Mouse (Mus musculus) embryonic facial prominence, embryonic 11.5 days (tissue): ENCODE results near the gene Mbtd1. TPM values are rescaled to one million over a fixed set of nuclear protein-coding genes. Genes with fewer than 3 reads are reported as not detected.

Experiments
- ATAC-seq: fragments of 200-750 bp; cut with Nextera tagmentation; replicated peaks from 2 replicates; pipeline ENCODE4 v1.8.0; 2017; ENCODE audit warnings: low read depth; ENCODE audit not compliant: insufficient number of reproducible peaks, low FRiP score, low TSS enrichment
- DNase-seq: peaks from one replicate; pipeline ENCODE4 v3.0.0-alpha.2; 2015; ENCODE audit warnings: low spot score
- H3K27ac ChIP-seq: fragments of 300-500 bp; sonication (generic); replicated peaks from 2 replicates; pipeline ENCODE4 v1.5.1; 2014; ENCODE audit warnings: mild to moderate bottlenecking, low read depth, low read length, control low read depth
- H3K27me3 ChIP-seq: fragments of 300-500 bp; sonication (generic); 2 replicates; pipeline ENCODE4 v1.6.1; 2014; ENCODE audit warnings: mild to moderate bottlenecking, low read length, moderate library complexity, mixed read lengths; ENCODE audit not compliant: control insufficient read depth, insufficient read depth
- H3K36me3 ChIP-seq: fragments of 300-500 bp; sonication (generic); replicated peaks from 2 replicates; pipeline ENCODE4 v1.6.1; 2014; ENCODE audit warnings: low read depth, mild to moderate bottlenecking, low read length, moderate library complexity, mixed read lengths; ENCODE audit not compliant: control insufficient read depth, insufficient read depth
- H3K4me1 ChIP-seq: fragments of 300-500 bp; sonication (generic); 2 replicates; pipeline ENCODE4 v1.6.1; 2014; ENCODE audit warnings: low read length, mixed read lengths; ENCODE audit not compliant: control insufficient read depth, insufficient read depth
- H3K4me2 ChIP-seq: fragments of 300-500 bp; sonication (generic); 2 replicates; pipeline ENCODE4 v1.6.1; 2014; ENCODE audit warnings: low read depth, mild to moderate bottlenecking, control low read depth, low read length, moderate library complexity
- H3K4me3 ChIP-seq: fragments of 300-500 bp; sonication (generic); 2 replicates; pipeline ENCODE4 v1.5.1; 2014; ENCODE audit warnings: low read depth, low read length, control low read depth
- H3K9ac ChIP-seq: fragments of 300-500 bp; sonication (generic); replicated peaks from 2 replicates; pipeline ENCODE4 v1.6.1; 2014; ENCODE audit warnings: mild to moderate bottlenecking, control low read depth, low read length
- H3K9me3 ChIP-seq: fragments of 300-500 bp; sonication (generic); replicated peaks from 2 replicates; pipeline ENCODE4 v1.6.1; 2016; ENCODE audit warnings: mild to moderate bottlenecking, low read length, inconsistent platforms, mixed read lengths; ENCODE audit not compliant: control insufficient read depth
- WGBS: fragments of 180-500 bp; shearing (Covaris S2); extraction: QIAGEN DNeasy Blood & Tissue Kit; methylation state at CpG from one replicate; pipeline ENCODE4 v1.1.7; 2014; 5-methylcytosine and 5-hydroxymethylcytosine counted together
- polyA plus RNA-seq: library from polyadenylated mRNA; unstranded; fragments of >200 nt; fragmentation: Nextera tagmentation; extraction: Ambion mirVana; gene quantifications from 2 replicates; pipeline ENCODE4 v1.2.1, GENCODE M21; 2014

The Mbtd1 gene
- 29.1 and 31.3 TPM in 2 replicates for polyA plus RNA-seq

- WGBS = under 1% methylated on average over 80 of the region's 83 CpGs
- peak within 1 kb of the TSS; percentile 93 for H3K27ac ChIP-seq
Measured at GRCm38 (mm10) chr11:93885572-93886410, at the start of gene Mbtd1, which contains the start of gene Utp18. Mbtd1 (plus strand) TSS chr11:93885852. Utp18 (minus strand) TSS chr11:93885766.

GRCm38 (mm10) chr11:93847342-93847741 lies 38.3 kb upstream of the Mbtd1 start:
- Histone ChIP-seq H3K4me1 (no peaks in the 10 kb centered on the region), H3K9ac (no peak overlapping the region), H3K4me2 (no peak overlapping the region), H3K27ac (no peak overlapping the region), H3K4me3 (no peak overlapping the region), H3K27me3 (no peaks in the 10 kb centered on the region), H3K9me3 (no peaks in the 10 kb centered on the region), H3K36me3 (no peaks in the 10 kb centered on the region)
- DNase-seq = no peak
- ATAC-seq = no peak
- WGBS = 18% methylated on average over 2 of the region's 2 CpGs

More at GRCm38 (mm10) chr11:93885572-93886410, at the start of gene Mbtd1, which contains the start of gene Utp18:
- H3K4me1 ChIP-seq = no peaks in the 10 kb centered on the region
- H3K27me3 ChIP-seq = no peaks in the 10 kb centered on the region
- peak within 1 kb of the TSS; percentile 91 for H3K4me3 ChIP-seq
- ATAC-seq (peak; percentile 97), DNase-seq (peak; percentile 97)
- peak within 1 kb of the TSS; percentile 79 for H3K4me2 ChIP-seq
- no peaks in the 10 kb centered on the region for H3K36me3 ChIP-seq
- H3K9me3 ChIP-seq = no peaks in the 10 kb centered on the region
- peak within 1 kb of the TSS; percentile 90 for H3K9ac ChIP-seq

- no peak for DNase-seq
- no peak overlapping the region for H3K9ac ChIP-seq
- H3K4me1 ChIP-seq = no peaks in the 10 kb centered on the region
- H3K4me3 ChIP-seq = no peak overlapping the region
- ATAC-seq = no peak
- H3K36me3 ChIP-seq = no peaks in the 10 kb centered on the region
- no peaks in the 10 kb centered on the region for H3K9me3 ChIP-seq
- H3K4me2 ChIP-seq = no peak overlapping the region
- WGBS = 76% methylated on average over 3 of the region's 3 CpGs
- no peak overlapping the region for H3K27ac ChIP-seq
- no peaks in the 10 kb centered on the region for H3K27me3 ChIP-seq
Measured at GRCm38 (mm10) chr11:93852546-93852945, 33.1 kb upstream of the Mbtd1 start.

GRCm38 (mm10) chr11:93856284-93856955 lies 29.2 kb upstream of the Mbtd1 start:
- Histone ChIP-seq H3K4me1 (no peaks in the 10 kb centered on the region), H3K36me3 (no peaks in the 10 kb centered on the region), H3K4me2 (no peak overlapping the region), H3K27ac (no peak overlapping the region), H3K4me3 (no peak overlapping the region), H3K9me3 (no peaks in the 10 kb centered on the region), H3K9ac (no peak overlapping the region), H3K27me3 (no peaks in the 10 kb centered on the region)
- DNase-seq = peak; percentile 86
- WGBS = 6% methylated on average over 6 of the region's 6 CpGs
- ATAC-seq = no peak

- WGBS = 87% methylated on average over 1 of the region's 1 CpGs
- Histone ChIP-seq H3K4me1 (no peaks in the 10 kb centered on the region), H3K36me3 (no peaks in the 10 kb centered on the region), H3K9ac (no peak overlapping the region), H3K27ac (no peak overlapping the region), H3K4me2 (no peak overlapping the region), H3K9me3 (no peaks in the 10 kb centered on the region), H3K27me3 (no peaks in the 10 kb centered on the region), H3K4me3 (no peak overlapping the region)
- DNase-seq = no peak
- ATAC-seq = no peak
Measured at GRCm38 (mm10) chr11:93860540-93861172, 25.0 kb upstream of the Mbtd1 start.

GRCm38 (mm10) chr11:93861193-93861592 lies 24.5 kb upstream of the Mbtd1 start:
- no peak for DNase-seq
- ATAC-seq = no peak
- no peak overlapping the region for H3K27ac ChIP-seq
- no peaks in the 10 kb centered on the region for H3K4me1 ChIP-seq
- no peaks in the 10 kb centered on the region for H3K9me3 ChIP-seq
- H3K9ac ChIP-seq = no peak overlapping the region
- H3K4me3 ChIP-seq = no peak overlapping the region
- no peaks in the 10 kb centered on the region for H3K36me3 ChIP-seq
- no peak overlapping the region for H3K4me2 ChIP-seq
- H3K27me3 ChIP-seq = no peaks in the 10 kb centered on the region
- WGBS = 94% methylated on average over 2 of the region's 2 CpGs

GRCm38 (mm10) chr11:93862045-93862623 lies 23.5 kb upstream of the Mbtd1 start:
- no peaks in the 10 kb centered on the region for H3K4me1 ChIP-seq
- H3K9me3 ChIP-seq = no peaks in the 10 kb centered on the region
- DNase-seq (no peak), ATAC-seq (no peak)
- no peaks in the 10 kb centered on the region for H3K36me3 ChIP-seq
- H3K4me2 ChIP-seq = no peak overlapping the region
- no peak overlapping the region for H3K27ac ChIP-seq
- 87% methylated on average over 4 of the region's 4 CpGs for WGBS
- H3K27me3 ChIP-seq = no peaks in the 10 kb centered on the region
- no peak overlapping the region for H3K9ac ChIP-seq
- no peak overlapping the region for H3K4me3 ChIP-seq
